Mouse (Mus musculus) E14TG2a.4 (cell line): ENCODE data around the gene 2810004N23Rik.

ENCODE experiments used
- H3K27me3 ChIP-seq: 2 replicates; pipeline ENCODE4 v1.6.1; 2014; ENCODE audit warnings: low read length, control low read depth; ENCODE audit not compliant: insufficient read depth
- H3K36me3 ChIP-seq: 2 replicates; pipeline ENCODE4 v1.6.1; 2014; ENCODE audit warnings: low read length, control low read depth; ENCODE audit not compliant: insufficient read depth
- H3K4me1 ChIP-seq: replicated peaks from 2 replicates; pipeline ENCODE4 v1.6.1; 2014; ENCODE audit warnings: low read depth, low read length, control low read depth
- H3K4me3 ChIP-seq: replicated peaks from 2 replicates; pipeline ENCODE4 v1.5.1; 2014; ENCODE audit warnings: mild to moderate bottlenecking, low read length
- H3K9me3 ChIP-seq: 2 replicates; pipeline ENCODE4 v1.6.1; 2014; ENCODE audit warnings: low read length, control low read depth
- CTCF ChIP-seq: conservative IDR thresholded peaks from 2 replicates; pipeline ENCODE4 v1.5.1; 2014; ENCODE audit warnings: low read length
- NANOG ChIP-seq: IDR thresholded peaks from 2 replicates; pipeline ENCODE4 v1.6.1; 2014; ENCODE audit warnings: borderline replicate concordance, low read length, mixed read lengths
- POU5F1 ChIP-seq: IDR thresholded peaks from 2 replicates; pipeline ENCODE4 v1.6.1; 2014; ENCODE audit warnings: low read length, borderline replicate concordance

2810004N23Rik gene

GRCm38 (mm10) chr8:124836273-124836672, 26.6 kb downstream of the 2810004N23Rik start:
- peaks cover 27% of the 10 kb centered on the region for H3K27me3 ChIP-seq
- peaks cover 33% of the 10 kb centered on the region for H3K4me1 ChIP-seq
- TF ChIP-seq CTCF, result no peak
- no peak for TF ChIP-seq POU5F1
- no peak for TF ChIP-seq NANOG
- H3K36me3 ChIP-seq, result peaks cover 42% of the 10 kb centered on the region
- no peak overlapping the region for H3K4me3 ChIP-seq
- no peaks in the 10 kb centered on the region for H3K9me3 ChIP-seq

- peaks cover 30% of the 10 kb centered on the region for H3K4me1 ChIP-seq
- TF ChIP-seq NANOG, result no peak
- no peak for TF ChIP-seq CTCF
- TF ChIP-seq POU5F1, result no peak
- peaks cover 27% of the 10 kb centered on the region for H3K27me3 ChIP-seq
- no peak overlapping the region for H3K4me3 ChIP-seq
- peaks cover 38% of the 10 kb centered on the region for H3K36me3 ChIP-seq
- H3K9me3 ChIP-seq, result no peaks in the 10 kb centered on the region
Observed at GRCm38 (mm10) chr8:124835848-124836247, 27.1 kb downstream of the 2810004N23Rik start.

- Histone ChIP-seq H3K36me3 (peaks cover 16% of the 10 kb centered on the region), H3K4me1 (peaks cover 38% of the 10 kb centered on the region), H3K9me3 (no peaks in the 10 kb centered on the region), H3K4me3 (peak overlapping the region; percentile 53; the same call in 1 of the 2 replicates), H3K27me3 (peaks cover 30% of the 10 kb centered on the region)
- no peak for TF ChIP-seq CTCF
- no peak for TF ChIP-seq POU5F1
- no peak for TF ChIP-seq NANOG
Observed at GRCm38 (mm10) chr8:124833430-124834205, 29.3 kb downstream of the 2810004N23Rik start.

GRCm38 (mm10) chr8:124831941-124832340, 31.0 kb downstream of the 2810004N23Rik start:
- Histone ChIP-seq H3K4me3 (no peak overlapping the region), H3K27me3 (peaks cover 35% of the 10 kb centered on the region), H3K9me3 (no peaks in the 10 kb centered on the region), H3K36me3 (no peaks in the 10 kb centered on the region; the same call in 1 of the 2 replicates), H3K4me1 (peaks cover 55% of the 10 kb centered on the region)
- no peak for TF ChIP-seq POU5F1
- TF ChIP-seq NANOG, result no peak
- no peak for TF ChIP-seq CTCF

GRCm38 (mm10) chr8:124831531-124831930, 31.4 kb downstream of the 2810004N23Rik start:
- H3K27me3 ChIP-seq, result peaks cover 35% of the 10 kb centered on the region
- H3K4me3 ChIP-seq, result no peak overlapping the region
- H3K36me3 ChIP-seq, result no peaks in the 10 kb centered on the region; the same call in 1 of the 2 replicates
- H3K4me1 ChIP-seq, result peaks cover 59% of the 10 kb centered on the region
- TF ChIP-seq NANOG, result no peak
- TF ChIP-seq CTCF, result no peak
- no peak for TF ChIP-seq POU5F1
- no peaks in the 10 kb centered on the region for H3K9me3 ChIP-seq

- Histone ChIP-seq H3K9me3 (no peaks in the 10 kb centered on the region), H3K4me3 (peak overlapping the region; percentile 71), H3K4me1 (peaks cover 67% of the 10 kb centered on the region), H3K27me3 (peaks cover 35% of the 10 kb centered on the region), H3K36me3 (no peaks in the 10 kb centered on the region)
- TF ChIP-seq CTCF (no peak), NANOG (no peak), POU5F1 (no peak)
Observed at GRCm38 (mm10) chr8:124830050-124830449, 32.9 kb downstream of the 2810004N23Rik start.

- Histone ChIP-seq H3K27me3 (peaks cover 31% of the 10 kb centered on the region), H3K4me1 (peaks cover 63% of the 10 kb centered on the region), H3K4me3 (0 out of 2 replicates have a peak overlapping the region, but pooled peaks have one; percentile 10), H3K36me3 (no peaks in the 10 kb centered on the region), H3K9me3 (no peaks in the 10 kb centered on the region)
- TF ChIP-seq CTCF (no peak), NANOG (no peak), POU5F1 (no peak)
Observed at GRCm38 (mm10) chr8:124828561-124829240, 34.2 kb downstream of the 2810004N23Rik start.

- TF ChIP-seq CTCF, result peak; percentile 95
- TF ChIP-seq NANOG, result no peak
- Histone ChIP-seq H3K4me3 (no peak overlapping the region), H3K27me3 (peaks cover 19% of the 10 kb centered on the region; the same call in 1 of the 2 replicates), H3K9me3 (no peaks in the 10 kb centered on the region), H3K4me1 (peaks cover 71% of the 10 kb centered on the region), H3K36me3 (no peaks in the 10 kb centered on the region)
Observed at GRCm38 (mm10) chr8:124827387-124827786, 35.5 kb downstream of the 2810004N23Rik start.
